Mouse (Mus musculus) layer of hippocampus, adult 8-10 months (tissue): ENCODE data around the gene Ifitm1. TPM values are rescaled to one million over a fixed set of nuclear protein-coding genes. Genes with fewer than 3 reads are reported as not detected.

Source experiments
- DNase-seq, 2 experiments: peaks; one replicate each; pipeline ENCODE4 v3.0.0; 2022; ENCODE audit warnings: low spot score in 2 of 2
- total RNA-seq, 4 experiments: library from RNA; stranded (reverse); gene quantifications; 2 replicates each; pipeline ENCODE4 v1.2.4; 2022

The Ifitm1 gene
- total RNA-seq, result 1 to 10 TPM; 2.5 to 5.1 (median 2.7) TPM

GRCm38 (mm10) chr7:140966921-140967320 lies at the start of gene Ifitm1:
Ifitm1 (plus strand) TSS chr7:140967221.
- DNase-seq, result no peak

- no peak for DNase-seq
Observed at GRCm38 (mm10) chr7:140919911-140920310, 47.1 kb upstream of the Ifitm1 start.

GRCm38 (mm10) chr7:140920418-140921029 lies 46.5 kb upstream of the Ifitm1 start, which contains the start of gene Nlrp6:
Nlrp6 (plus strand) TSS chr7:140920902.
- no peak for DNase-seq

- no peak for DNase-seq
Observed at GRCm38 (mm10) chr7:140921225-140921975, 45.6 kb upstream of the Ifitm1 start.

- DNase-seq, result peak in 1 of 2 experiments; percentile 28
Observed at GRCm38 (mm10) chr7:140922398-140923069, 44.5 kb upstream of the Ifitm1 start.

- DNase-seq, result no peak
Observed at GRCm38 (mm10) chr7:140923070-140923775, 43.8 kb upstream of the Ifitm1 start.

GRCm38 (mm10) chr7:140927181-140927580 lies 39.8 kb upstream of the Ifitm1 start:
- DNase-seq, result no peak

GRCm38 (mm10) chr7:140938436-140938835 lies 28.6 kb upstream of the Ifitm1 start:
- no peak for DNase-seq

- no peak for DNase-seq
Observed at GRCm38 (mm10) chr7:140938896-140939295, 28.1 kb upstream of the Ifitm1 start.

GRCm38 (mm10) chr7:140939669-140940171 lies 27.3 kb upstream of the Ifitm1 start:
- DNase-seq, result no peak

GRCm38 (mm10) chr7:140941222-140942051 lies 25.6 kb upstream of the Ifitm1 start, which contains the start of gene Pgghg:
Pgghg (plus strand) TSS chr7:140941391.
- DNase-seq, result peak in 1 of 2 experiments; percentile 50

- DNase-seq, result no peak
Observed at GRCm38 (mm10) chr7:140942341-140942740, 24.7 kb upstream of the Ifitm1 start.

GRCm38 (mm10) chr7:140942811-140943210 lies 24.2 kb upstream of the Ifitm1 start:
- no peak for DNase-seq

GRCm38 (mm10) chr7:140943356-140943755 lies 23.7 kb upstream of the Ifitm1 start:
- no peak for DNase-seq

GRCm38 (mm10) chr7:140944236-140944635 lies 22.8 kb upstream of the Ifitm1 start:
- no peak for DNase-seq

- DNase-seq, result no peak
Observed at GRCm38 (mm10) chr7:140945247-140945646, 21.8 kb upstream of the Ifitm1 start.

GRCm38 (mm10) chr7:140946311-140946710 lies 20.7 kb upstream of the Ifitm1 start:
- no peak for DNase-seq

- DNase-seq, result no peak
Observed at GRCm38 (mm10) chr7:140946980-140947379, 20.0 kb upstream of the Ifitm1 start.

- DNase-seq, result no peak
Observed at GRCm38 (mm10) chr7:140948161-140948560, 18.9 kb upstream of the Ifitm1 start.

- DNase-seq, result no peak
Observed at GRCm38 (mm10) chr7:140949255-140949654, 17.8 kb upstream of the Ifitm1 start.
